Mouse (Mus musculus): ENCODE results near the gene Nav1. TPM values are rescaled to one million over a fixed set of nuclear protein-coding genes. Genes with fewer than 3 reads are reported as not detected.

Gene Nav1
- polyA plus RNA-seq, 1 experiment, result 33.7 TPM

DNA sequence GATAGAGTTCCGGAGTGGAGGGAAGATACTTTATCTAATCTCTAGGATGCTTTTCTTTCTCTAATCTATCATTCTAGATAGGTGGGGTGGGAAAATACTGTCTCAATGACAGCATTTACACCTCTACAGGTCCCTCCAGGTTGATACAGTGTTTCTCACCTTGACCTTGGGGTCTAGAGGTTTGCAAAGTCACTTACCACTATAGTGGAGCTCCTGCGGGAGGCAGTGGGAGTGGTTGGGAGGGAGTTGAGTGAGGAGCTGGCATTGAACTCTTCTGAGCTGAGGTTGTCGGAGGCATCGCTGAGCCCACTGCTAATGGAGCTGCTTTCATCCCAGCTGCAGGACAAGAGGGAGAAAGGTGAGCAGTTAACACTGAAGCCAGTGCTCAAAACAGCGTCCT is 134.6 kb downstream of the Nav1 start:
- Histone ChIP-seq H3K36me3 (ENCODE audit: control insufficient read depth, insufficient read depth) (peaks cover 15% of the 10 kb centered on the region), H3ac (ENCODE audit: control insufficient read depth, insufficient read length) (no peak overlapping the region), H3K4me2 (ENCODE audit: low read depth) (no peak overlapping the region), H3K27me3 (ENCODE audit: control insufficient read depth, insufficient read depth, insufficient read length) (no peaks in the 10 kb centered on the region), H3K79me2 (ENCODE audit: control insufficient read depth, insufficient read depth) (peaks cover under 1% of the 10 kb centered on the region), H3K4me3 (no peak overlapping the region)
- TF ChIP-seq MAX (IDR thresholded peaks at IDR 0.05; ENCODE audit: low read depth) (no peak), REST (IDR thresholded peaks at IDR 0.05; ENCODE audit: insufficient read depth, insufficient read length) (no peak), SRF (IDR thresholded peaks at IDR 0.05; ENCODE audit: control insufficient read depth, insufficient read length, low read depth) (no peak), MYOD1 (IDR thresholded peaks at IDR 0.05; ENCODE audit: control insufficient read depth in 1 of 3, insufficient read length in 2 of 3, low read depth in 2 of 3) (no peak), E2F4 (IDR thresholded peaks at IDR 0.05; ENCODE audit: insufficient read depth) (no peak), TCF12 (IDR thresholded peaks at IDR 0.05; ENCODE audit: insufficient read depth, poor library complexity, severe bottlenecking) (no peak), CEBPB (IDR thresholded peaks at IDR 0.05; ENCODE audit: insufficient read depth, poor library complexity, severe bottlenecking) (no peak), TCF3 (IDR thresholded peaks at IDR 0.05; ENCODE audit: insufficient read length, low read depth) (no peak), POLR2A (IDR thresholded peaks at IDR 0.05; ENCODE audit: insufficient read length, low read depth) (no peak), MYOG (IDR thresholded peaks at IDR 0.05; ENCODE audit: control insufficient read depth in 1 of 3, insufficient read depth in 1 of 3, insufficient read length in 2 of 3, low read depth in 2 of 3) (no peak), USF1 (IDR thresholded peaks at IDR 0.05; ENCODE audit: low read depth) (no peak), POLR2AphosphoS2 (IDR thresholded peaks at IDR 0.05; ENCODE audit: insufficient read length, low read depth) (no peak)

DNA sequence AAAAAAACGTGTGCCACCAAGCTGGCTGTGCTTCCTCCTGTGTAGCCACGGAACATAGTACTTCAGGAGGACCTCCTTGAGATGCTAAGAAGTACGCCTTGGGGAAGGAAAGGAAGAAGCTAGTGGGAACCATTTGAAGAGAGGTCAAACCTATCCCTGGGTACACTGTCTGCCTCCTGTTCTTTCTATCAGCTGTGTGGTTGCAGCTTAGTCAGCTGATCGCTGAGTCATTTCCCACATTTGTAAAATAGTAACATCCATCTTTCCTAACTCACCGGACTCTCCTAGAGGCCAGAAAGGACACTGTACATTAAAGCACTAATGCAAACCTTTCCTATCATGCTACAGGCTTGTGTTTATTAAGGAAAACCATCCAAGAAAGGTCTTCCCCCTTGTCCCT is 135.4 kb downstream of the Nav1 start:
- Histone ChIP-seq H3K27me3 (ENCODE audit: control insufficient read depth, insufficient read depth, insufficient read length) (no peaks in the 10 kb centered on the region), H3K4me2 (ENCODE audit: low read depth) (no peak overlapping the region), H3ac (ENCODE audit: control insufficient read depth, insufficient read length) (no peak overlapping the region), H3K4me3 (no peak overlapping the region), H3K79me2 (ENCODE audit: control insufficient read depth, insufficient read depth) (no peaks in the 10 kb centered on the region), H3K36me3 (ENCODE audit: control insufficient read depth, insufficient read depth) (peaks cover 15% of the 10 kb centered on the region)
- TF ChIP-seq USF1 (IDR thresholded peaks at IDR 0.05; ENCODE audit: low read depth), result peak; percentile 67
- no peak for TF ChIP-seq CEBPB (IDR thresholded peaks at IDR 0.05; ENCODE audit: insufficient read depth, poor library complexity, severe bottlenecking)
- no peak for TF ChIP-seq TCF12 (IDR thresholded peaks at IDR 0.05; ENCODE audit: insufficient read depth, poor library complexity, severe bottlenecking)
- no peak for TF ChIP-seq POLR2AphosphoS2 (IDR thresholded peaks at IDR 0.05; ENCODE audit: insufficient read length, low read depth)
- TF ChIP-seq REST (IDR thresholded peaks at IDR 0.05; ENCODE audit: insufficient read depth, insufficient read length), result no peak
- TF ChIP-seq MYOG (IDR thresholded peaks at IDR 0.05; ENCODE audit: control insufficient read depth in 1 of 3, insufficient read depth in 1 of 3, insufficient read length in 2 of 3, low read depth in 2 of 3), result no peak
- no peak for TF ChIP-seq SRF (IDR thresholded peaks at IDR 0.05; ENCODE audit: control insufficient read depth, insufficient read length, low read depth)
- TF ChIP-seq E2F4 (IDR thresholded peaks at IDR 0.05; ENCODE audit: insufficient read depth), result no peak

DNA sequence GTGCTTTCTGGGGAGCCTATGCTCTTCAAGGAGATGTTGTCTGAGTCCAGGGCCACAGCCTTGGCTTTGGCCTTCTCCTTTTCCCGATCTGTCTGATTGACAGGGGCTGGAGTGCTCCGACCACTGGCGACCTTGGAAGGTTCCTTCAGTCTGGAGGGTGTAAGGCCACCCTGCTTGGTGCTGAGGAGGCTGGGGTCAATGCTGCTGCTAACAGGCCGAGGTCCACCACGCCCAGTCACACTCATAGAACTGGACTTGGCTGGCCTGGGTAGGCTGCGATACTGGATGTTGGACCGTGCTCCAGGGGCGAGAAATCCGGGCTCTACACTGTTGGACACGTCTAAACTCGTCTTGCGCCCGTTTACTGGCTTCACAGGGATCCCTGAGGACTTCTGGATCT is 136.5 kb downstream of the Nav1 start:
- Histone ChIP-seq H3K27me3 (ENCODE audit: control insufficient read depth, insufficient read depth, insufficient read length) (no peaks in the 10 kb centered on the region), H3K4me2 (ENCODE audit: low read depth) (no peak overlapping the region), H3K4me3 (no peak overlapping the region), H3ac (ENCODE audit: control insufficient read depth, insufficient read length) (no peak overlapping the region), H3K79me2 (ENCODE audit: control insufficient read depth, insufficient read depth) (no peaks in the 10 kb centered on the region), H3K36me3 (ENCODE audit: control insufficient read depth, insufficient read depth) (peaks cover 21% of the 10 kb centered on the region)
- TF ChIP-seq TCF12 (IDR thresholded peaks at IDR 0.05; ENCODE audit: insufficient read depth, poor library complexity, severe bottlenecking) (no peak), USF1 (IDR thresholded peaks at IDR 0.05; ENCODE audit: low read depth) (no peak), SRF (IDR thresholded peaks at IDR 0.05; ENCODE audit: control insufficient read depth, insufficient read length, low read depth) (no peak), POLR2AphosphoS2 (IDR thresholded peaks at IDR 0.05; ENCODE audit: insufficient read length, low read depth) (no peak), REST (IDR thresholded peaks at IDR 0.05; ENCODE audit: insufficient read depth, insufficient read length) (no peak), MYOG (IDR thresholded peaks at IDR 0.05; ENCODE audit: control insufficient read depth in 1 of 3, insufficient read depth in 1 of 3, insufficient read length in 2 of 3, low read depth in 2 of 3) (no peak)

DNA sequence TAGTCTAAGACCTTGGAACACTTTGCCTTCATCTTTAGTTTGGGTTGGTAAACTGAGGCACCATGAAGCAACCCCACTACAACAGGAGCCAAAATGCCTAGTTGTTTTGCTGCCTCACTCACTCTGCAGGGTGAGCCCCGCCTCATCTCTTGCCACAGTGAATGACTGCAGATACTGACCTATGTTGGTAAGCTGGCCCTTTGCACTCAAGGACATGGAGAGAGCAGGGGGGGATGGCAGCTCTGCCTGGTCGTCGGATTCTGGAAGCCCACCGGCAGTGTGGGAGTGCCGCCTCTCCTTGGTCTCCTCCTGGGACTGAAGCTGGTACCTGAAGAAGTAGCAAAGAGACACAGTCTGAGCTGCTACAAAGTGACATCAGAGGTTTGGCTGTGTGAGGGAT is 139.6 kb downstream of the Nav1 start:
- peak overlapping the region; percentile 57 for H3K4me2 ChIP-seq (ENCODE audit: low read depth)
- H3K79me2 ChIP-seq (ENCODE audit: control insufficient read depth, insufficient read depth), result no peaks in the 10 kb centered on the region
- H3ac ChIP-seq (ENCODE audit: control insufficient read depth, insufficient read length), result no peak overlapping the region
- H3K4me3 ChIP-seq, result no peak overlapping the region
- peak; percentile 4 for TF ChIP-seq POLR2A (IDR thresholded peaks at IDR 0.05; ENCODE audit: insufficient read length, low read depth)
- TF ChIP-seq MAX (IDR thresholded peaks at IDR 0.05; ENCODE audit: low read depth), result no peak
- TF ChIP-seq CEBPB (IDR thresholded peaks at IDR 0.05; ENCODE audit: insufficient read depth, poor library complexity, severe bottlenecking), result no peak
- TF ChIP-seq MYOG (IDR thresholded peaks at IDR 0.05; ENCODE audit: control insufficient read depth in 1 of 3, insufficient read depth in 1 of 3, insufficient read length in 2 of 3, low read depth in 2 of 3), result no peak
- H3K27me3 ChIP-seq (ENCODE audit: control insufficient read depth, insufficient read depth, insufficient read length), result no peaks in the 10 kb centered on the region
- H3K36me3 ChIP-seq (ENCODE audit: control insufficient read depth, insufficient read depth), result peaks cover 40% of the 10 kb centered on the region

DNA sequence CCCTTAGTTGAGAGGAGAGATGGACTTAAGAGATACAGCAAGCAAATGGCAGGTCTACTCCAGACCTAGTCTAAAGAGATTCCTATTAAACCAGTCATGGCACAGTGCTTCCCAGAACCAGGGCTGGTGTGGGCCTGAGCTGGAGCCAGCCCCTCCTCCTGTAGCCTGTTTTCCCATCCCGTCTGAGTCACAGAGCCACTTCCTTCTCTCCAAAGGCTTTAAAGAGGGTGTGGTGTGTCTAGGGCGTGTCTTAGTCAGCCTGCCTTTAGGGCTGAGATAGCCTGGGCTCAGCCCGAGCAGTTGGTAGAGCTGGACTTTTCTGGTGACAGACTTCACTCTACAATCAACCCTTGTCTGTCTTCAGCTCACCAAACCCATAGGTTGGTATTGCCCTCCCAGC is 140.2 kb downstream of the Nav1 start:
- Histone ChIP-seq H3K79me2 (ENCODE audit: control insufficient read depth, insufficient read depth) (no peaks in the 10 kb centered on the region), H3K27me3 (ENCODE audit: control insufficient read depth, insufficient read depth, insufficient read length) (no peaks in the 10 kb centered on the region), H3ac (ENCODE audit: control insufficient read depth, insufficient read length) (no peak overlapping the region), H3K4me3 (no peak overlapping the region), H3K4me2 (ENCODE audit: low read depth) (peak overlapping the region; percentile 62), H3K36me3 (ENCODE audit: control insufficient read depth, insufficient read depth) (peaks cover 37% of the 10 kb centered on the region)
- TF ChIP-seq POLR2A (IDR thresholded peaks at IDR 0.05; ENCODE audit: insufficient read length, low read depth) (peak; percentile 34), MYOG (IDR thresholded peaks at IDR 0.05; ENCODE audit: control insufficient read depth in 1 of 3, insufficient read depth in 1 of 3, insufficient read length in 2 of 3, low read depth in 2 of 3) (peak in 1 of 3 experiments; percentile 43), MYOD1 (IDR thresholded peaks at IDR 0.05; ENCODE audit: control insufficient read depth in 1 of 3, insufficient read length in 2 of 3, low read depth in 2 of 3) (no peak)
